ENCODE assay signal across 25 mouse cellular contexts in the genomic region with DNA sequence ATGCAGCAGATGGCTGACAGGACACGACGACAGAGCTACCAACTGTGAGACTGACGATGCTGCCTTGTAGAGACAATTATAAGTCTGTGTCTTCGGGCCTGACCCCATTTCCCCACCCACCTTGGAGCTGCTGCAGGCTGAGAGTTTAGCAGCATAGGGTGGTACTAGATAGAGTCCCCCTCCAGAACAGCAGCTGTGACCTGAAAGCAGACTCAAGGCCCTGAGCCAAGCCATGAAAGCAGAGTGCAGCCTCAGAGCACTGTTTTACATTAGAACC. TPM values are rescaled to one million over a fixed set of nuclear protein-coding genes. Genes with fewer than 3 reads are reported as not detected.
DNase-seq lines count a peak whose midpoint lies in the region; ATAC-seq and TF ChIP-seq lines count a peak whose summit lies in the region.
"Had no signal": no experiment of that assay in that cellular context is flagged by ENCODE, and none has a peak within 500 bp of the region (broad histone marks: within the 10 kb centered on the region; RNA-seq: fewer than 3 reads in every experiment).

No protein-coding gene starts in this region.

- intact Hi-C loops in left cerebral cortex, adult 2 months (cut with DNase I), result no loop called here
- intact Hi-C loops in left cerebral cortex, postnatal 10 days (cut with DNase I), result loop anchor here (5.0 kb wide), 1 partner anchor 81 kb away; no protein-coding TSS in a partner anchor

- DNase-seq in left cerebral cortex, adult 2 months (ENCODE audit: extremely low spot score in 1 of 2, low spot score in 2 of 2), result no peak
- no peak for DNase-seq in left cerebral cortex, postnatal 10 days (ENCODE audit: extremely low spot score in 1 of 2, low spot score in 2 of 2)
- peak; percentile 45 for DNase-seq in thymus, postnatal 14 days
- no peak for DNase-seq in thymus, postnatal 25 days
- no peak for DNase-seq in B cell, adult 2 months
- no peak for DNase-seq in right cerebral cortex, postnatal 14 days
- DNase-seq: adrenal gland, adult 2 months; cerebellum, adult 11 months; cerebellum, adult 9-11 months; kidney, adult 9 months; kidney, postnatal 25 days; layer of hippocampus, postnatal 36 days; lung, embryonic 14.5 days had no signal

- no peak for TF ChIP-seq CTCF in left cerebral cortex, adult 2 months (IDR thresholded peaks at IDR 0.05)

- H3K36me3 ChIP-seq in erythroblast, embryonic 14.5 days (ENCODE audit: control insufficient read depth), result peaks cover 5% of the 10 kb centered on the region
- H3K36me3 ChIP-seq: forebrain, embryonic 15.5 days; heart, embryonic 12.5 days; intestine, embryonic 15.5 days; limb, embryonic 13.5 days; neural tube, embryonic 13.5 days had no signal

- no peaks in the 10 kb centered on the region for H3K27me3 ChIP-seq in erythroblast, embryonic 14.5 days (ENCODE audit: control insufficient read depth)
- H3K27me3 ChIP-seq: forebrain, embryonic 15.5 days; heart, embryonic 12.5 days; intestine, embryonic 15.5 days; neural tube, embryonic 13.5 days; Patski had no signal

- peak overlapping the region; percentile 4 for H3K4me3 ChIP-seq in erythroblast, embryonic 14.5 days (replicated peaks)
- H3K4me3 ChIP-seq in left cerebral cortex, adult 2 months, result no peak overlapping the region
- H3K4me3 ChIP-seq: forebrain, embryonic 15.5 days; heart, embryonic 12.5 days; intestine, embryonic 15.5 days; limb, embryonic 13.5 days; myocyte; neural tube, embryonic 13.5 days had no signal

- H3K9me3 ChIP-seq in erythroblast, embryonic 14.5 days (ENCODE audit: control insufficient read depth, low read length), result no peaks in the 10 kb centered on the region
- H3K9me3 ChIP-seq: forebrain, embryonic 15.5 days; heart, embryonic 12.5 days; intestine, embryonic 15.5 days; limb, embryonic 13.5 days; neural tube, embryonic 13.5 days had no signal

- ATAC-seq in erythroblast, adult 5-6 weeks (replicated peaks; ENCODE audit: low FRiP score, poor library complexity, severe bottlenecking), result no peak
- ATAC-seq: CD4-positive, CD25-positive, alpha-beta regulatory T cell, adult 4 months; forebrain, embryonic 15.5 days; intestine, embryonic 15.5 days; midbrain, embryonic 16.5 days; Patski had no signal

- H3K27ac ChIP-seq in left cerebral cortex, adult 2 months, result peak overlapping the region; percentile 3; the same call in 1 of the 2 replicates
- H3K27ac ChIP-seq: forebrain, embryonic 15.5 days; hindbrain, embryonic 14.5 days; intestine, embryonic 15.5 days; limb, embryonic 13.5 days; neural tube, embryonic 13.5 days had no signal

- H3K4me1 ChIP-seq in erythroblast, embryonic 14.5 days (ENCODE audit: control insufficient read depth), result peaks cover 75% of the 10 kb centered on the region

RNA-seq across cellular contexts. Expression of a gene that starts 4.3 kb away (rescaled TPM):
- polyA plus RNA-seq in erythroblast, embryonic 14.5 days (2012), result 0.14 and 0.21 TPM in 2 replicates
- total RNA-seq in erythroblast, adult 5-6 weeks (2015; ENCODE audit: low replicate concordance), result 1.7 and 4.0 TPM in 2 replicates
- total RNA-seq in erythroblast, adult 5-6 weeks (2017; ENCODE audit: low replicate concordance), result 1.2 and 2.0 TPM in 2 replicates
- total RNA-seq in left cerebral cortex, adult 2 months (2021), result 10 to 100 TPM; 90.1 to 90.6 TPM
- 100 to 1,000 TPM; 128 to 139 TPM for total RNA-seq in left cerebral cortex, postnatal 10 days (2021)

Comparison
In these comparisons a context has a peak if more than half of its experiments do, and no peak if none do; other contexts are left out.
1. RNA of a gene that starts 4.3 kb away (total RNA-seq): 128 to 139 TPM in left cerebral cortex, postnatal 10 days and 90.1 to 90.6 TPM in left cerebral cortex, adult 2 months; 1.2 to 4.0 TPM in erythroblast, adult 5-6 weeks; every median in the first group is over 10 times any median in the second.